Mouse (Mus musculus) liver, adult 2 months (tissue): ENCODE data around the gene Pkd1. TPM values are rescaled to one million over a fixed set of nuclear protein-coding genes. Genes with fewer than 3 reads are reported as not detected.

Source experiments
- DNase-seq: peaks from one replicate; pipeline ENCODE4 v3.0.0-alpha.2; 2011; ENCODE audit warnings: low read depth, low spot score; ENCODE audit errors: extremely low read depth
- H3K27ac ChIP-seq: fragments of 200-500 bp; replicated peaks from 2 replicates; pipeline ENCODE4 v1.5.1; 2012; ENCODE audit warnings: low read depth, mild to moderate bottlenecking, control low read depth, inconsistent platforms, low read length; ENCODE audit not compliant: insufficient read depth
- H3K27me3 ChIP-seq: fragments of 200-500 bp; 2 replicates; pipeline ENCODE4 v1.6.1; 2012; ENCODE audit warnings: mild to moderate bottlenecking, moderate library complexity, low read length, inconsistent platforms; ENCODE audit not compliant: control insufficient read depth, insufficient read depth
- H3K36me3 ChIP-seq: fragments of 200-500 bp; 2 replicates; pipeline ENCODE4 v1.6.1; 2012; ENCODE audit warnings: low read length, inconsistent platforms; ENCODE audit not compliant: control insufficient read depth, insufficient read depth
- H3K4me1 ChIP-seq: fragments of 200-500 bp; 2 replicates; pipeline ENCODE4 v1.6.1; 2011; ENCODE audit warnings: low read length; ENCODE audit not compliant: control insufficient read depth, insufficient read depth
- H3K4me3 ChIP-seq: fragments of 200-500 bp; 2 replicates; pipeline ENCODE4 v1.5.1; 2011; ENCODE audit warnings: low read depth, mild to moderate bottlenecking, control low read depth, low read length, moderate library complexity; ENCODE audit not compliant: insufficient read depth
- H3K79me2 ChIP-seq: fragments of 200-500 bp; 2 replicates; pipeline ENCODE4 v1.6.1; 2012; ENCODE audit warnings: inconsistent platforms, mild to moderate bottlenecking, low read length, moderate library complexity; ENCODE audit not compliant: control insufficient read depth, insufficient read depth
- H3K9ac ChIP-seq: fragments of 200-500 bp; 2 replicates; pipeline ENCODE4 v1.6.1; 2012; ENCODE audit warnings: low read depth, mild to moderate bottlenecking, control low read depth, inconsistent platforms, low read length
- CTCF ChIP-seq: fragments of 200-500 bp; IDR thresholded peaks from 2 replicates; pipeline ENCODE4 v1.5.1; 2011; ENCODE audit warnings: low read depth, low read length, control low read depth
- POLR2A ChIP-seq: fragments of 200-500 bp; IDR thresholded peaks from 2 replicates; pipeline ENCODE4 v1.6.1; 2011; ENCODE audit warnings: low read length, control low read depth; ENCODE audit not compliant: insufficient read depth; ENCODE audit errors: extremely low read depth
- WGBS: fragments of 180-500 bp; shearing (Covaris S2); methylation state at CpG from one replicate; pipeline ENCODE4 v1.1.7; 2018; 5-methylcytosine and 5-hydroxymethylcytosine counted together
- polyA plus RNA-seq: library from polyadenylated mRNA; depleted of rRNA; stranded (reverse); fragments of >200 nt; gene quantifications from 2 replicates; pipeline ENCODE4 v1.2.3, GENCODE M21; 2012
- total RNA-seq: library from RNA; depleted of rRNA; stranded (reverse); fragments of >200 nt; gene quantifications from 2 replicates; pipeline ENCODE4 v1.2.3, GENCODE M21; 2014

Gene Pkd1
- total and polyA plus RNA-seq, 2 experiments: 9.9 to 17.4 TPM

DNA sequence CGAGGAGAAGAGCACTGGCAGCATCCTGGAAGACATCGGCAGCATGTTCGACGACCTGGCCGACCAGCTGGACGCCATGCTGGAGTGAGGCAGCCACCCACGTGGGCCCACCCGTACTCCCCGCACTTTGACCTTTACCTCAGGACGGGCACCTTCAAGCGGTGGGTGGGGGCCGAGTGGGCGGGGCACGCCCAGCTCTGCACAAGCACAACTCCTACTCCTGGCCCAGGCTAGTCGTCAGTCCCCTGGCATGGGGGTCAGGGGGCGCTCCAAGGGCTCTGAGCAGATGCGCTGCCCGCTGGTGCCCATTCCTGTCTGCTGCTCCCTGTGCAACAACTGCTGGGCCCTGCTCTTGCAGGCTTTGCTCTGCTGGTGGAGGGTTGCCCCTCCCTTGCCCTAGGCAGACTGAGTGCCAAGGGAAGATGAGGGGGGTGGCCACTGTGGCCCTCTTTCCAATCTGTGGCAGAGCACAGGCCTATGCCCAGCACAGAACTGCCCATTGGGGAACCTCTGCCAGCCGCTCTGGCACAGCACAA, 42.4 kb upstream of the Pkd1 start:
- H3K4me1 ChIP-seq: no peaks in the 10 kb centered on the region
- TF ChIP-seq CTCF (no peak), POLR2A (no peak)
- no peak overlapping the region for H3K27ac ChIP-seq
- 41% methylated on average over 19 of the region's 19 CpGs for WGBS
- no peaks in the 10 kb centered on the region for H3K27me3 ChIP-seq
- peaks cover 10% of the 10 kb centered on the region; the same call in 1 of the 2 replicates for H3K36me3 ChIP-seq
- H3K4me3 ChIP-seq: no peak overlapping the region
- H3K79me2 ChIP-seq: no peaks in the 10 kb centered on the region
- DNase-seq: no peak
- no peak overlapping the region for H3K9ac ChIP-seq

DNA sequence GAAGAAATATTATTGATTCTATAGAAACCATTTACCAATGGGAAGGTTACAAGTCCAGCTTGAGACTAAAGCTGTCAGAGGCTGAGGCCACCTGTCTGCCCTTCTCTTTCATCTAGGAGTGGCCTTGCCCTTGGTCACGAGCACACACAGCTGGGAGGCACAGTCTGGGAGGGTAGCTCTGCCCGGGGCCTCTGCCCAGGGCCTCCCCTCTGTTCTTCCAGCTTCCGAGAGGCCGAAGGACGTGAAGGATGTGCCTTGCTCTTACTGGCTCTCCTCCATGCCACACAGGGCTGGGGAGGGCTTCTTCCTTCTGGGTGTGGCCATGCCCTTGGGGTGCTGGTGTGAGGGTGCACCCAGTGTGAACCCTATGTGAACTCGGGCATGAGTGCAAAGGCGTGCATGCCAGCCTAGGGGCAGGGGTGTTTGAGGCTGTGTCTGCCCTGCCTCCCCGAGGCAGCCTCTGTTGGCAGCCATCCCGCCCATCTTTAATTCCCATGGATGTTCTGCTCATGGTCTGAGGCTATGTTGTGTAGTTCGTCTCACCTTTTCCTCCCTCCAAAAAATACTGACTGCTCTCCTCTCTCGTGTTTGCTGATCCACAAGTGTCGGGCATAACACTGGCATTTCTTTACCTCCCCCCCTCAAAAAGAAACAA, 41.7 kb upstream of the Pkd1 start:
- 91% methylated on average over 12 of the region's 12 CpGs for WGBS
- TF ChIP-seq CTCF: no peak
- TF ChIP-seq POLR2A: no peak

GRCm38 (mm10) chr17:24513609-24514008, 36.0 kb upstream of the Pkd1 start:
- H3K79me2 ChIP-seq: no peaks in the 10 kb centered on the region
- no peak overlapping the region for H3K27ac ChIP-seq
- H3K4me1 ChIP-seq: no peaks in the 10 kb centered on the region
- peaks cover 17% of the 10 kb centered on the region for H3K36me3 ChIP-seq
- no peak overlapping the region for H3K9ac ChIP-seq
- H3K4me3 ChIP-seq: no peak overlapping the region
- DNase-seq: peak; percentile 8
- no peaks in the 10 kb centered on the region for H3K27me3 ChIP-seq
- TF ChIP-seq POLR2A (no peak), CTCF (peak; percentile 63)
- 73% methylated on average over 5 of the region's 5 CpGs for WGBS

More for the DNA sequence above, 41.7 kb upstream of the Pkd1 start:
- H3K79me2 ChIP-seq: no peaks in the 10 kb centered on the region
- no peak overlapping the region for H3K4me3 ChIP-seq
- H3K4me1 ChIP-seq: no peaks in the 10 kb centered on the region
- no peak overlapping the region for H3K27ac ChIP-seq
- DNase-seq: no peak
- no peak overlapping the region for H3K9ac ChIP-seq
- H3K27me3 ChIP-seq: no peaks in the 10 kb centered on the region
- peaks cover 10% of the 10 kb centered on the region; the same call in 1 of the 2 replicates for H3K36me3 ChIP-seq

DNA sequence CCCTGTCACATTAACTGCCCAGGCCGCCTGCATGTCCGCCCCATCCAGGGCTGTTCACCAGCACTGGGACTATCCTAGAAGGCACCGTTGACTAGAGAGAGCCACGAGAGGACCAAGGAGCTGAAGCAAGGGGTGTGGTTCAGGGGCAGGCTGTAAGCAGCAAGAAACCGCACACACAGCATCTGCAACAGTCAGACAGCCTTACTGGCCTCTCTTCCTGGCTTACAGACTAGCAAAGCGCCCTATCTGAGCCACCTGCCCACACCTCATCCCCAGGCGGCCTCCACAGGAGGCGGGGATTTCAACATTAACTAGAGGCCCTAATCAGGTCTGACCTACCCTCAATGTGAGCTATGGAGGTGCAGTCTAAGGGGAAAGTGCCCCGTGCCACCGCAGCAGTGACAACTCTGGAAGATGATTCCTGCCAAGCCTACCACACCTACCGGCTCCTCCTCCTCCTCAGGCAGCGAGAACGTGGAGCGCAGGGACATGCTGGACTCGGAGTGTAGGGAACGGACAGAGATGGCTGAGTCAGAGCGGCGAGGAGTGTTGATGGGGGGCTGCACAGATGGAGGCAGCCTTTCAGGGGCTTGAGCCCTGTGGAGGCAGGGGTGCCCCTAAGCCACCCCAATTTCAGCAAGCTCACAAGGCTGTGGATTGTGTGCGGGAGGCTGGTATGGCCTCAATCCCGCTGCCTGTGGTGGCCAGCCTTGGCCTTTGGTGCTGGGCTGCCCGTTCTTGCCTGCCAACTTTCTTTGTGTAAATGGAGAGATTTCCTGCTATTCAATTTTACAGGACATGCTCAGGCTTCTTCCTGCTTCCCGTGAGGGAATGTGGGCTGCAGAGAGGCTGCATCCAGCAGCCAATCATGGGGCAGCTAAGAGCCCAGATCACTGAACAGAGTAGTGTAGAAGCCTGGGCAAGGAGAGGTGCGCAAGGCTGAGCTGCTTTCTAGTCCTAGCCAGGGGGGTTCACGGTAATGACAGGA, 35.1 kb upstream of the Pkd1 start:
- DNase-seq: no peak
- H3K27ac ChIP-seq: peak overlapping the region; percentile 32
- H3K27me3 ChIP-seq: no peaks in the 10 kb centered on the region
- WGBS: 85% methylated on average over 24 of the region's 24 CpGs
- H3K36me3 ChIP-seq: peaks cover 15% of the 10 kb centered on the region
- no peaks in the 10 kb centered on the region for H3K79me2 ChIP-seq
- H3K9ac ChIP-seq: 0 out of 2 replicates have a peak overlapping the region, but pooled peaks have one; percentile 2
- TF ChIP-seq POLR2A: no peak
- TF ChIP-seq CTCF: no peak
- peak overlapping the region; percentile 11; the same call in 1 of the 2 replicates for H3K4me3 ChIP-seq
- no peaks in the 10 kb centered on the region for H3K4me1 ChIP-seq

DNA sequence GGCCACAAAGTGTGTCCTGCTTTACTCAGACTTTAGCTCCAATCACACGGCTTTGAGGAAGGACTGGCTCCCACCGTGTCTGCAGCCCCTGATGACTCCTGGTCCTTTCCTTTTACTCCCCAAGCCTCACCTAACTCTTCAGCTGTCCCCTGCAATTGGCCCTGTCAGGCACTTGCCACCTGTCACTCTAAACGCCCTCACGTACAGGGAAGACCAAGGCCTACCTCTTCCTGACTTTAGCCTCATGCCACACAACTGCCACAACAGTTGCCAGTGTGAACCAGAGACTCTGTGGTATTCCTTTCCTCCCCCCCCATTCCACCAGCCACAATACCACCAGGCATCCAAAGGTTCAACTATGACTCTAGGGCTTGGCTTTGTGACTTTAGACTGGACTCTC, 29.2 kb upstream of the Pkd1 start:
- no peaks in the 10 kb centered on the region for H3K27me3 ChIP-seq
- H3K79me2 ChIP-seq: peaks cover 23% of the 10 kb centered on the region
- no peak overlapping the region for H3K4me3 ChIP-seq
- no peak for DNase-seq
- 87% methylated on average over 4 of the region's 4 CpGs for WGBS
- H3K9ac ChIP-seq: no peak overlapping the region
- H3K36me3 ChIP-seq: peaks cover 7% of the 10 kb centered on the region
- H3K27ac ChIP-seq: no peak overlapping the region
- TF ChIP-seq POLR2A: no peak
- no peak for TF ChIP-seq CTCF
- H3K4me1 ChIP-seq: no peaks in the 10 kb centered on the region
